Mouse (Mus musculus): ENCODE measurements at regions not wholly inside any gene's neighbourhood (a gene's known extent, or its start where the extent isn't known, plus 50 kb on each side); places are given as distances from the start of the nearest gene placed in this dataset.

- TF ChIP-seq CTCF (IDR thresholded peaks at IDR 0.05; ENCODE audit: low read depth, low read length) (no peak), GATA1 (IDR thresholded peaks at IDR 0.05; ENCODE audit: borderline replicate concordance, low read length) (no peak), TAL1 (conservative IDR thresholded peaks at IDR 0.05; ENCODE audit: low read depth, low read length) (no peak), POLR2AphosphoS5 (IDR thresholded peaks at IDR 0.05; ENCODE audit: insufficient replicate concordance, low read depth, low read length) (no peak)
Measured at GRCm38 (mm10) chr11:114360946-114361345, 294.1 kb upstream of the Sdk2 start.

Measured in G1E (cell line).